In the genomic region with DNA sequence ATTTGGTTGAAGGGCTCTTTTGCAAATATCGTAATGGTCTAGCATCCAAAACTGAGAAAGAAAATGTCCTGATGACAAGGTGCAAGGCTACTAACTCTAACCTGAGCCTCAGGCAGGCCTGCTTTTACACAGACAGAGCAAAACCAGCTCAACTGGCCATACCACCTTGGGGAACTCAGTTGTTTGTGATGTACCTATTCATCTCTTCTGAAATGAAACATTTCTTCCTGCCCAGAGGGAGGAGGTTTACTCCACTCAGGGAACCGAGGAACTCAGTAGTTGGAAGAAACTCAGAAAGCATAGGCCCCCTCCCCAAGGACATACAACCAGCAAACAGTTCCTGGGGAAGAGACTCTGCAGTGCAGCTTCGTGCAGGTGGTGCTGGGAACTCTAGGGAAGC, we compare ENCODE assay signal across 21 mouse cellular contexts.
"Had no signal": no experiment of that assay in that cellular context is flagged by ENCODE, and none has a peak within 500 bp of the region (broad histone marks: within the 10 kb centered on the region; RNA-seq: fewer than 3 reads in every experiment).

No protein-coding gene starts in this region.

- H3K36me3 ChIP-seq: liver, embryonic 12.5 days; midbrain, embryonic 10.5 days; midbrain, embryonic 12.5 days; neural tube, embryonic 13.5 days; neural tube, embryonic 15.5 days had no signal

- H3K9me3 ChIP-seq: liver, embryonic 12.5 days; midbrain, embryonic 10.5 days; midbrain, embryonic 12.5 days; neural tube, embryonic 13.5 days; neural tube, embryonic 15.5 days had no signal

- ATAC-seq: liver, embryonic 12.5 days; midbrain, embryonic 16.5 days had no signal

- H3K27me3 ChIP-seq: liver, embryonic 12.5 days; midbrain, embryonic 12.5 days; neural tube, embryonic 13.5 days; neural tube, embryonic 15.5 days had no signal

- H3K4me2 ChIP-seq: liver, embryonic 12.5 days; lung, embryonic 14.5 days; midbrain, embryonic 12.5 days; neural tube, embryonic 13.5 days; neural tube, embryonic 15.5 days had no signal

- H3K27ac ChIP-seq: liver, embryonic 12.5 days; liver, embryonic 14.5 days; midbrain, embryonic 10.5 days; midbrain, embryonic 12.5 days; neural tube, embryonic 13.5 days; neural tube, embryonic 15.5 days had no signal

- DNase-seq: lung, adult 18-20 months; lung, embryonic 14.5 days; lung, postnatal 10 days; lung, postnatal 4 days; midbrain, embryonic 14.5 days; retina, postnatal 1 day; right cerebral cortex, adult 18-20 months; right cerebral cortex, postnatal 25 days; right cerebral cortex, postnatal 4 days; spleen, adult 18-20 months; thymus, adult 18-20 months; thymus, postnatal 25 days; thymus, postnatal 4 days had no signal

- H3K9ac ChIP-seq: liver, embryonic 12.5 days; liver, embryonic 14.5 days; lung, embryonic 14.5 days; midbrain, embryonic 12.5 days; neural tube, embryonic 13.5 days; neural tube, embryonic 15.5 days had no signal

- H3K4me1 ChIP-seq: liver, embryonic 12.5 days; midbrain, embryonic 10.5 days; midbrain, embryonic 12.5 days; neural tube, embryonic 13.5 days; neural tube, embryonic 15.5 days had no signal

- H3K4me3 ChIP-seq: liver, embryonic 12.5 days; midbrain, embryonic 10.5 days; midbrain, embryonic 12.5 days; myocyte; neural tube, embryonic 13.5 days; neural tube, embryonic 15.5 days had no signal
